ENCODE assay signal across 8 mouse cellular contexts in the genomic region with DNA sequence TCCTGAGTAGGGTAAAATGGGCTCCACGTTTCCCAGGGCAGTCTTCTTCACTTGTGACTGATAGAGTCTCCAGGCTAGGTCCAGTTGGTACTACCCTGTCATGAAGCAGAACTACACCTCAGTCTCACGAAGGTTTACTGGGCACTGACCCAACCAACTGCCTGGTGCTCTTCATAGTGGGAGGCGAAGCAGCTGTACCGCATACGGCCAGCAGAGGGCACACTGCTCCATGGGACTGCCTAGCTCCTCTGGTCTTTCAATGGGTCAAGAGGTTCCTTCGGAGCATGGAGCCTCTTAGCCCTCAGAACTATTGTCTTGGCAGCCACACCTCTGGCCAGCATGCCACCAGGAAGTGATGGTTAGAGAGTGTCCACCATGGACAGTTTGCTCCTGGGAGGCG. TPM values are rescaled to one million over a fixed set of nuclear protein-coding genes. Genes with fewer than 3 reads are reported as not detected.
DNase-seq lines count a peak whose midpoint lies in the region; ATAC-seq and TF ChIP-seq lines count a peak whose summit lies in the region.

No protein-coding gene starts in this region.

- intact Hi-C loops in heart, postnatal 14 days (cut with DNase I) = loop anchor here (1.0 to 2.0 kb wide), 3 partner anchors 27 to 429 kb away; no protein-coding TSS in a partner anchor

- TF ChIP-seq EP300 in ES-Bruce4 (IDR thresholded peaks at IDR 0.05; ENCODE audit: insufficient read depth, low read depth, low read length) = 0 out of 2 replicates have a peak, but pooled peaks have one; percentile 23
- no peak for TF ChIP-seq EP300 in lung, postnatal 0 days (IDR thresholded peaks at IDR 0.05)

- DNase-seq in brain, embryonic 14.5 days (ENCODE audit: low read depth) = peak; percentile 83
- peak; percentile 87 to 95 for DNase-seq in heart, postnatal 14 days
- peak; percentile 65 to 84 for DNase-seq in layer of hippocampus, adult 2 months (ENCODE audit: low spot score in 2 of 2)
- peak; percentile 83 for DNase-seq in lung, postnatal 0 days (ENCODE audit: low spot score)
- DNase-seq in ovary, postnatal 14 days (ENCODE audit: low spot score) = peak; percentile 91
- peak; percentile 73 for DNase-seq in thymus, postnatal 14 days

- no peak for TF ChIP-seq POLR2A in ES-Bruce4 (IDR thresholded peaks at IDR 0.05; ENCODE audit: insufficient read depth, low read length)
- TF ChIP-seq POLR2A in brain, embryonic 14.5 days (IDR thresholded peaks at IDR 0.05; ENCODE audit: borderline replicate concordance, extremely low read depth, insufficient read depth, insufficient read length, poor library complexity, severe bottlenecking) = no peak

- no peaks in the 10 kb centered on the region for H3K9me3 ChIP-seq in ES-Bruce4 (replicated peaks; ENCODE audit: control insufficient read depth, insufficient read depth, low read length, poor library complexity, severe bottlenecking)
- H3K9me3 ChIP-seq in lung, postnatal 0 days (ENCODE audit: low read length) = no peaks in the 10 kb centered on the region

- H3K36me3 ChIP-seq in ES-Bruce4 (ENCODE audit: control insufficient read depth, insufficient read depth, low read length, poor library complexity, severe bottlenecking) = no peaks in the 10 kb centered on the region
- no peaks in the 10 kb centered on the region for H3K36me3 ChIP-seq in lung, postnatal 0 days (ENCODE audit: insufficient read depth, low read length)

- peak; percentile 99 for TF ChIP-seq CTCF in ES-Bruce4 (IDR thresholded peaks at IDR 0.05; ENCODE audit: low read depth, low read length)
- peak; percentile 99 for TF ChIP-seq CTCF in brain, embryonic 14.5 days (IDR thresholded peaks at IDR 0.05; ENCODE audit: borderline replicate concordance, extremely low read depth, insufficient read depth, insufficient read length)
- TF ChIP-seq CTCF in layer of hippocampus, adult 2 months (conservative IDR thresholded peaks at IDR 0.05) = peak; percentile 100
- peak; percentile 100 for TF ChIP-seq CTCF in lung, postnatal 0 days (IDR thresholded peaks at IDR 0.05)

- H3K27me3 ChIP-seq in ES-Bruce4 (ENCODE audit: control insufficient read depth, insufficient read depth, low read length, poor library complexity, severe bottlenecking) = no peaks in the 10 kb centered on the region
- no peaks in the 10 kb centered on the region for H3K27me3 ChIP-seq in lung, postnatal 0 days (replicated peaks; ENCODE audit: insufficient read depth, low read length)

- no peak overlapping the region for H3K4me3 ChIP-seq in ES-Bruce4 (ENCODE audit: low read depth, low read length)
- no peak overlapping the region for H3K4me3 ChIP-seq in layer of hippocampus, adult 2 months
- no peak overlapping the region for H3K4me3 ChIP-seq in lung, postnatal 0 days (ENCODE audit: low read depth, low read length)

- no peak overlapping the region for H3K4me2 ChIP-seq in lung, postnatal 0 days (replicated peaks; ENCODE audit: low read depth, low read length)

- H3K4me1 ChIP-seq in ES-Bruce4 (ENCODE audit: control insufficient read depth, insufficient read depth, low read length) = peaks cover 2% of the 10 kb centered on the region
- H3K4me1 ChIP-seq in lung, postnatal 0 days (ENCODE audit: insufficient read depth, low read depth, low read length) = no peaks in the 10 kb centered on the region

- ATAC-seq in erythroid progenitor cell, adult 5-6 weeks (replicated peaks; ENCODE audit: low FRiP score, poor library complexity, severe bottlenecking) = 0 out of 2 replicates have a peak, but pooled peaks have one; percentile 51
- peak; percentile 71 for ATAC-seq in lung, postnatal 0 days

- 13% methylated on average over 7 of the region's 7 CpGs for WGBS in lung, postnatal 0 days

- H3K9ac ChIP-seq in ES-Bruce4 (ENCODE audit: low read depth, poor library complexity, severe bottlenecking) = no peak overlapping the region
- H3K9ac ChIP-seq in lung, postnatal 0 days (replicated peaks; ENCODE audit: low read depth) = no peak overlapping the region

- no peak overlapping the region for H3K27ac ChIP-seq in ES-Bruce4 (ENCODE audit: insufficient read depth, low read length)
- H3K27ac ChIP-seq in layer of hippocampus, adult 2 months = no peak overlapping the region
- no peak overlapping the region for H3K27ac ChIP-seq in lung, postnatal 0 days (ENCODE audit: low read length)

RNA-seq across cellular contexts. Expression of a gene that starts 7.2 kb away (rescaled TPM):
- polyA plus RNA-seq in ES-Bruce4 (2011; ENCODE audit: insufficient read depth, insufficient read length, low read depth, missing spikeins) = 7.0 and 7.7 TPM in 2 replicates
- polyA plus RNA-seq in brain, embryonic 14.5 days (2012; rRNA removed) = 0.36 and 0.97 TPM in 2 replicates
- not detected in 2 replicates for total RNA-seq in erythroid progenitor cell, adult 5-6 weeks (2015; ENCODE audit: low replicate concordance)
- total RNA-seq in erythroid progenitor cell, adult 5-6 weeks (2017; ENCODE audit: low replicate concordance) = not detected in 2 replicates
- total RNA-seq in heart, postnatal 14 days (2021) = 1 to 10 TPM in 1 of 2 experiments, under 1 TPM in 1; 0.37 to 2.2 TPM
- 1 to 10 TPM; 1.4 to 3.4 TPM for total RNA-seq in layer of hippocampus, adult 2 months (2021)
- polyA plus RNA-seq in lung, postnatal 0 days (2015; fragmentation: Nextera tagmentation; extraction: Ambion mirVana) = 2.5 and 2.6 TPM in 2 replicates

RNA-seq across cellular contexts. Expression of a gene that starts 32.3 kb away (rescaled TPM):
- 3.6 and 3.9 TPM in 2 replicates for polyA plus RNA-seq in ES-Bruce4 (2011; ENCODE audit: insufficient read depth, insufficient read length, low read depth, missing spikeins)
- polyA plus RNA-seq in brain, embryonic 14.5 days (2012; rRNA removed) = 35.8 and 47.3 TPM in 2 replicates
- not detected in 2 replicates for total RNA-seq in erythroid progenitor cell, adult 5-6 weeks (2015; ENCODE audit: low replicate concordance)
- total RNA-seq in erythroid progenitor cell, adult 5-6 weeks (2017; ENCODE audit: low replicate concordance) = not detected in 2 replicates
- total RNA-seq in heart, postnatal 14 days (2021) = 10 to 100 TPM; 22.0 to 23.1 TPM
- total RNA-seq in layer of hippocampus, adult 2 months (2021) = 1 to 10 TPM; 5.0 to 5.8 TPM
- 2.9 and 3.0 TPM in 2 replicates for polyA plus RNA-seq in lung, postnatal 0 days (2015; fragmentation: Nextera tagmentation; extraction: Ambion mirVana)

Comparison
In these comparisons a context has a peak if more than half of its experiments do, and no peak if none do; other contexts are left out.
1. RNA of a gene that starts 32.3 kb away (total RNA-seq): 22.0 to 23.1 TPM in heart, postnatal 14 days and 5.0 to 5.8 TPM in layer of hippocampus, adult 2 months; not detected in erythroid progenitor cell, adult 5-6 weeks; every median in the first group is over 4 times any median in the second.
2. Peak in every context shown above with its lines, with median percentiles within 50 percentile points of each other: CTCF ChIP-seq and DNase-seq.